Mouse (Mus musculus) MEL (cell line): ENCODE measurements around the gene Trim26.

ENCODE experiments used
- CTCF ChIP-seq, 3 experiments: IDR thresholded peaks in 2 of 3; conservative IDR thresholded peaks in 1 of 3; 2 replicates each; pipeline ENCODE4 v1.5.1; 2011 to 2012; ENCODE audit warnings: low read length in 3 of 3, low read depth in 2 of 3, mild to moderate bottlenecking in 2 of 3, improper control_type of control experiment in 1 of 3, inconsistent platforms in 1 of 3, mixed read lengths in 1 of 3, moderate library complexity in 1 of 3; ENCODE audit not compliant: control insufficient read depth in 1 of 3, insufficient read depth in 1 of 3, poor library complexity in 1 of 3, severe bottlenecking in 1 of 3
- ELF1 ChIP-seq: IDR thresholded peaks from 2 replicates; pipeline ENCODE4 v1.6.1; 2014; ENCODE audit warnings: low read depth, mild to moderate bottlenecking, inconsistent platforms, low read length, improper control_type of control experiment, moderate library complexity
- MEF2A ChIP-seq: IDR thresholded peaks from 2 replicates; pipeline ENCODE4 v1.6.1; 2014; ENCODE audit warnings: low read depth, mild to moderate bottlenecking, inconsistent platforms, low read length, improper control_type of control experiment; ENCODE audit not compliant: poor library complexity, insufficient replicate concordance, severe bottlenecking; ENCODE audit errors: extremely low read depth
- MXI1 ChIP-seq: IDR thresholded peaks from 2 replicates; pipeline ENCODE4 v1.6.1; 2011; ENCODE audit warnings: mild to moderate bottlenecking, low read depth, low read length, improper control_type of control experiment
- NELFE ChIP-seq: IDR thresholded peaks from 2 replicates; pipeline ENCODE4 v1.6.1; 2011; ENCODE audit warnings: low read depth, low read length, improper control_type of control experiment
- POLR2A ChIP-seq, 2 experiments: IDR thresholded peaks; 2 replicates each; pipeline ENCODE4 v1.6.1; 2011 to 2012; ENCODE audit warnings: low read length in 2 of 2, mild to moderate bottlenecking in 2 of 2, control low read depth in 1 of 2, improper control_type of control experiment in 1 of 2, low read depth in 1 of 2, moderate library complexity in 1 of 2; ENCODE audit not compliant: control insufficient read depth in 1 of 2, insufficient read depth in 1 of 2, poor library complexity in 1 of 2
- TAL1 ChIP-seq: IDR thresholded peaks from 2 replicates; pipeline ENCODE4 v1.6.1; 2012; ENCODE audit warnings: mild to moderate bottlenecking, inconsistent platforms, low read length, moderate library complexity, mixed read lengths
- TCF12 ChIP-seq: IDR thresholded peaks from 2 replicates; pipeline ENCODE4 v1.6.1; 2014; ENCODE audit warnings: low read depth, mild to moderate bottlenecking, inconsistent platforms, low read length, improper control_type of control experiment, moderate library complexity
- USF1 ChIP-seq: IDR thresholded peaks from 2 replicates; pipeline ENCODE4 v1.6.1; 2014; ENCODE audit warnings: low read depth, mild to moderate bottlenecking, inconsistent platforms, low read length, improper control_type of control experiment, moderate library complexity

GRCm38 (mm10) chr17:36832694-36833093 lies 4.2 kb upstream of the Trim26 start:
- no peak for TF ChIP-seq TCF12
- TF ChIP-seq CTCF (IDR thresholded peaks at IDR 0.05 in 2 of 3, conservative IDR thresholded peaks at IDR 0.05 in 1 of 3; ENCODE audit: control insufficient read depth in 1 of 3, insufficient read depth in 1 of 3, low read depth in 2 of 3, low read length in 3 of 3, poor library complexity in 1 of 3, severe bottlenecking in 1 of 3), result no peak
- TF ChIP-seq POLR2A (IDR thresholded peaks at IDR 0.05; ENCODE audit: control insufficient read depth in 1 of 2, insufficient read depth in 1 of 2, low read depth in 1 of 2, low read length in 2 of 2, poor library complexity in 1 of 2), result no peak
- no peak for TF ChIP-seq TAL1
- no peak for TF ChIP-seq MXI1
- TF ChIP-seq MEF2A, result no peak
- TF ChIP-seq USF1, result no peak
- TF ChIP-seq NELFE, result no peak
- no peak for TF ChIP-seq ELF1
